Mouse (Mus musculus) bone marrow macrophage, adult 2 months (primary cell): Measurements from ENCODE around the gene Klhdc8a.

Experiments used
- CTCF ChIP-seq: IDR thresholded peaks from 2 replicates; pipeline ENCODE4 v1.5.1; 2012; ENCODE audit warnings: low read depth, mild to moderate bottlenecking, low read length, moderate library complexity
- POLR2A ChIP-seq: IDR thresholded peaks from 2 replicates; pipeline ENCODE4 v1.6.1; 2012; ENCODE audit warnings: mild to moderate bottlenecking, low read depth, low read length, borderline replicate concordance

DNA sequence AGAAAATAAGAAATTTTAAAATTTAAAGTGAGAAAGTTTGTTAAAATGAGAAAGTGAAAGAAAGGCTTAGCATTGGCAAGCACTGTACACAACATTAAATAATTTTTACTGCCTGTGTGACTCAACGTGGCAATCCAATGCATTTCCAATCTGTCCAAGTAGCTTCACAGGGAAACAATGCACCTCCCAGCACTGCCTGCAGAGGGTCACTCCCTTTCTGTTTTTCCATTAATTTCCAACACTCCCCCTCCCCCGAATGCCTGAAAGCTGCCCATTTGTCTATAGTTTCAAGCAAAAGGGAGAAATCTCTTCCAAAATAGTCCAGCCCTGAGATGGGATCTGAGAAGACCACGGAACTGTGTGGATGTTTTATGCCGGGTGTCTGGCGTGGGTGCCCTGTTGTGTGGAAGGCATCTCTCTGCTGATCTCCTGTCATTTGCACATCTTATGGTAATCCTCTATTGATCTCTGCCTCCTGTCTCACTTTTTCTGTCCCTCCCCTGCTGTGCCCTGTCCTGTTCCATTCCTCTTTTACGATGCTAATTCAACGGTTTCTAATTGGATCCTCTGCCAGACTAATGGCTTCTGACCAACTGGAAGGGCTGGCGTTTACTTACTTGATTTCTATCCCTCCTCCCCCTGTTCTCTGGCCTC, 16.8 kb upstream of the Klhdc8a start:
- TF ChIP-seq POLR2A (no peak), CTCF (no peak)
